Mouse (Mus musculus) CH12.LX (cell line): ENCODE measurements around the gene Golt1b. TPM values are rescaled to one million over a fixed set of nuclear protein-coding genes. Genes with fewer than 3 reads are reported as not detected.

Experiments
- DNase-seq: peaks from one replicate; pipeline ENCODE4 v3.0.0-alpha.2; 2013; ENCODE audit errors: extremely low read depth
- H3K27ac ChIP-seq: 2 replicates; pipeline ENCODE4 v1.5.1; 2012; ENCODE audit warnings: low read depth, mild to moderate bottlenecking, control low read depth, moderate library complexity; ENCODE audit not compliant: insufficient read depth
- H3K27me3 ChIP-seq: replicated peaks from 2 replicates; pipeline ENCODE3; 2012; ENCODE audit warnings: inconsistent platforms
- H3K36me3 ChIP-seq, 2 experiments: replicated peaks in 1 of 2; 2 replicates each; pipeline versions ENCODE3 to v1.6.1; 2012; ENCODE audit warnings: inconsistent platforms in 1 of 2, low read length in 1 of 2, mild to moderate bottlenecking in 1 of 2, mixed read lengths in 1 of 2, moderate library complexity in 1 of 2; ENCODE audit not compliant: control insufficient read depth in 1 of 2, insufficient read depth in 1 of 2
- H3K4me1 ChIP-seq, 2 experiments: 2 replicates each; pipeline ENCODE4 v1.6.1; 2012; ENCODE audit warnings: inconsistent platforms in 1 of 2, moderate library complexity in 1 of 2; ENCODE audit not compliant: insufficient read depth in 2 of 2, control insufficient read depth in 1 of 2
- H3K4me2 ChIP-seq: 2 replicates; pipeline ENCODE4 v1.6.1; 2012; ENCODE audit warnings: low read depth, mild to moderate bottlenecking, control low read depth; ENCODE audit not compliant: poor library complexity, insufficient read depth, severe bottlenecking
- H3K4me3 ChIP-seq, 3 experiments: fragments of 150-350 bp in 1 of 3; sonication (generic) in 1 of 3; replicated peaks in 1 of 3; 2 replicates each; pipeline versions ENCODE3 to v1.5.1; 2011 to 2012; ENCODE audit warnings: low read depth in 2 of 3, low read length in 2 of 3, mild to moderate bottlenecking in 2 of 3, moderate library complexity in 2 of 3, control low read depth in 1 of 3, improper control_type of control experiment in 1 of 3, inconsistent platforms in 1 of 3, mixed read lengths in 1 of 3; ENCODE audit not compliant: poor library complexity in 1 of 3
- H3K79me2 ChIP-seq: replicated peaks from 2 replicates; pipeline ENCODE4 v1.6.1; 2012; ENCODE audit warnings: mild to moderate bottlenecking, moderate library complexity; ENCODE audit not compliant: control insufficient read depth, poor library complexity, insufficient read depth, severe bottlenecking; ENCODE audit errors: extremely low read depth
- H3K9ac ChIP-seq: 2 replicates; pipeline ENCODE4 v1.6.1; 2012; ENCODE audit warnings: low read depth, mild to moderate bottlenecking, control low read depth, moderate library complexity; ENCODE audit not compliant: insufficient read depth
- H3K9me3 ChIP-seq: replicated peaks from 2 replicates; pipeline ENCODE3; 2012; ENCODE audit warnings: low read length, inconsistent platforms, mixed read lengths
- CHD2 ChIP-seq: IDR thresholded peaks from 2 replicates; pipeline ENCODE4 v1.6.1; 2011; ENCODE audit warnings: low read length, improper control_type of control experiment
- E2F4 ChIP-seq: IDR thresholded peaks from 2 replicates; pipeline ENCODE4 v1.6.1; 2011; ENCODE audit warnings: low read depth, low read length, improper control_type of control experiment; ENCODE audit not compliant: insufficient replicate concordance
- ELF1 ChIP-seq: IDR thresholded peaks from 2 replicates; pipeline ENCODE4 v1.6.1; 2014; ENCODE audit warnings: low read depth, mild to moderate bottlenecking, inconsistent platforms, low read length, improper control_type of control experiment
- EP300 ChIP-seq: IDR thresholded peaks from 2 replicates; pipeline ENCODE4 v1.6.1; 2011; ENCODE audit warnings: low read length, improper control_type of control experiment
- HCFC1 ChIP-seq: IDR thresholded peaks from 2 replicates; pipeline ENCODE4 v1.6.1; 2012; ENCODE audit warnings: low read depth, mild to moderate bottlenecking, inconsistent platforms, low read length, improper control_type of control experiment
- IRF4 ChIP-seq: IDR thresholded peaks from 2 replicates; pipeline ENCODE4 v1.6.1; 2014; ENCODE audit warnings: low read depth, mild to moderate bottlenecking, inconsistent platforms, low read length, improper control_type of control experiment
- JUN ChIP-seq: IDR thresholded peaks from 2 replicates; pipeline ENCODE4 v1.6.1; 2011; ENCODE audit warnings: low read depth, mild to moderate bottlenecking, low read length, improper control_type of control experiment, moderate library complexity; ENCODE audit not compliant: insufficient read depth
- KAT2A ChIP-seq: IDR thresholded peaks from 2 replicates; pipeline ENCODE4 v1.6.1; 2012; ENCODE audit warnings: low read length, improper control_type of control experiment, inconsistent platforms; ENCODE audit not compliant: insufficient replicate concordance
- MAFK ChIP-seq: IDR thresholded peaks from 2 replicates; pipeline ENCODE4 v1.6.1; 2011; ENCODE audit warnings: low read length, improper control_type of control experiment; ENCODE audit not compliant: insufficient replicate concordance
- MAX ChIP-seq: IDR thresholded peaks from 2 replicates; pipeline ENCODE4 v1.6.1; 2011; ENCODE audit warnings: low read length, improper control_type of control experiment
- MAZ ChIP-seq: IDR thresholded peaks from 2 replicates; pipeline ENCODE4 v1.6.1; 2012; ENCODE audit warnings: low read depth, mild to moderate bottlenecking, inconsistent platforms, low read length, improper control_type of control experiment, moderate library complexity
- MXI1 ChIP-seq: IDR thresholded peaks from 2 replicates; pipeline ENCODE4 v1.6.1; 2011; ENCODE audit warnings: mild to moderate bottlenecking, low read depth, low read length, improper control_type of control experiment
- MYC ChIP-seq: IDR thresholded peaks from 2 replicates; pipeline ENCODE4 v1.6.1; 2011; ENCODE audit warnings: low read depth, mild to moderate bottlenecking, improper control_type of control experiment, low read length
- NELFE ChIP-seq: IDR thresholded peaks from 2 replicates; pipeline ENCODE4 v1.6.1; 2011; ENCODE audit warnings: low read depth, low read length, improper control_type of control experiment
- NRF1 ChIP-seq: IDR thresholded peaks from 2 replicates; pipeline ENCODE4 v1.6.1; 2014; ENCODE audit warnings: low read depth, mild to moderate bottlenecking, inconsistent platforms, low read length, improper control_type of control experiment, moderate library complexity
- POLR2A ChIP-seq: IDR thresholded peaks from 2 replicates; pipeline ENCODE4 v1.6.1; 2011; ENCODE audit warnings: low read depth, mild to moderate bottlenecking, improper control_type of control experiment, low read length
- SIN3A ChIP-seq: IDR thresholded peaks from 2 replicates; pipeline ENCODE4 v1.6.1; 2012; ENCODE audit warnings: low read length, improper control_type of control experiment, inconsistent platforms
- SMC3 ChIP-seq: IDR thresholded peaks from 2 replicates; pipeline ENCODE4 v1.6.1; 2011; ENCODE audit warnings: low read depth, low read length, improper control_type of control experiment
- TBP ChIP-seq: conservative IDR thresholded peaks from 2 replicates; pipeline ENCODE4 v1.6.1; 2011; ENCODE audit warnings: low read depth, low read length, improper control_type of control experiment
- TCF12 ChIP-seq: IDR thresholded peaks from 2 replicates; pipeline ENCODE4 v1.6.1; 2014; ENCODE audit warnings: low read depth, mild to moderate bottlenecking, inconsistent platforms, low read length, improper control_type of control experiment
- ZC3H11A ChIP-seq: IDR thresholded peaks from 2 replicates; pipeline ENCODE4 v1.6.1; 2012; ENCODE audit warnings: low read depth, mild to moderate bottlenecking, inconsistent platforms, low read length, improper control_type of control experiment
- ZMIZ1 ChIP-seq: IDR thresholded peaks from 2 replicates; pipeline ENCODE4 v1.6.1; 2012; ENCODE audit warnings: low read depth, mild to moderate bottlenecking, inconsistent platforms, low read length, improper control_type of control experiment
- ZNF384 ChIP-seq: IDR thresholded peaks from 2 replicates; pipeline ENCODE4 v1.6.1; 2012; ENCODE audit warnings: low read depth, low read length, improper control_type of control experiment, inconsistent platforms
- dilution Hi-C: fragments of 300-500 bp; cut with MboI; formaldehyde crosslinking; loops from 2 replicates; pipeline ENCODE4 v1.14.3; 2020; ENCODE audit warnings: low sequenced_read_pairs; ENCODE audit not compliant: extremely low pct_unique_long_range_greater_than_20kb, extremely low pct_ligation_motif_present
- in situ Hi-C: fragments of 300-500 bp; cut with MboI; formaldehyde crosslinking; loops from 3 replicates; pipeline ENCODE4 v1.14.3; 2019; ENCODE audit warnings: low sequenced_read_pairs, low pct_ligation_motif_present, low pct_unique_long_range_greater_than_20kb, mixed read lengths
- polyA plus RNA-seq: library from polyadenylated mRNA; unstranded; fragments of >175 nt; gene quantifications from 2 replicates; pipeline ENCODE4 v1.2.1, GENCODE M21; 2012; ENCODE audit warnings: low read depth; ENCODE audit not compliant: insufficient read length
- total RNA-seq, 2 experiments: library from RNA; depleted of rRNA; stranded (reverse); fragments of 300-350 nt in 1 of 2; fragments of >200 nt in 1 of 2; gene quantifications; 2 replicates each; pipeline ENCODE4 v1.2.3; 2012 to 2014

Gene Golt1b
- 28.3 and 36.4 TPM in 2 replicates for total RNA-seq (2012; rRNA removed)
- total RNA-seq (2014; rRNA removed) = 71.8 and 76.6 TPM in 2 replicates
- polyA plus RNA-seq = 48.4 and 51.5 TPM in 2 replicates

GRCm38 (mm10) chr6:142387011-142387754, at the start of gene Golt1b, which contains the start of gene Recql:
Gene Golt1b, plus strand, starts transcription at chr6:142387221.
Gene Recql, minus strand, starts transcription at chr6:142387087.
- Histone ChIP-seq H3K36me3 (peaks cover 3 to 46% of the 10 kb centered on the region in 2 experiments), H3K4me3 (peak within 1 kb of the TSS; percentile 87 to 97 (median 97)), H3K27me3 (no peaks in the 10 kb centered on the region), H3K79me2 (peaks cover 59% of the 10 kb centered on the region), H3K9ac (peak within 1 kb of the TSS; percentile 77), H3K4me2 (peak within 1 kb of the TSS; percentile 98), H3K9me3 (no peaks in the 10 kb centered on the region), H3K27ac (peak within 1 kb of the TSS; percentile 10; the same call in 1 of the 2 replicates), H3K4me1 (peaks cover 11 to 45% of the 10 kb centered on the region in 2 experiments)
- peak; percentile 87 for TF ChIP-seq HCFC1
- TF ChIP-seq SMC3 = no peak
- TF ChIP-seq JUN = no peak
- no peak for TF ChIP-seq MAFK
- TF ChIP-seq TBP = no peak
- TF ChIP-seq KAT2A = peak; percentile 93
- TF ChIP-seq ZNF384 = no peak
- no peak for TF ChIP-seq MAZ
- peak; percentile 77 for TF ChIP-seq POLR2A
- peak; percentile 33; the same call in 1 of the 2 replicates for TF ChIP-seq IRF4
- TF ChIP-seq TCF12 = peak; percentile 75; the same call in 1 of the 2 replicates
- peak; percentile 97 for TF ChIP-seq CHD2
- peak; percentile 96 for TF ChIP-seq ELF1
- peak; percentile 87 for TF ChIP-seq MAX
- peak; percentile 98 for TF ChIP-seq MXI1
- TF ChIP-seq NRF1 = peak; percentile 60
- peak; percentile 76 for TF ChIP-seq NELFE
- TF ChIP-seq ZMIZ1 = peak; percentile 69; the same call in 1 of the 2 replicates
- no peak for TF ChIP-seq ZC3H11A
- peak; percentile 68 for TF ChIP-seq MYC
- TF ChIP-seq SIN3A = peak; percentile 97
- peak; percentile 84; the same call in 1 of the 2 replicates for TF ChIP-seq E2F4
- no peak for TF ChIP-seq EP300
- in situ Hi-C loops = no loop called here
- peak; percentile 95 for DNase-seq
- dilution Hi-C loops = no loop called here
